Mouse (Mus musculus) heart, adult 2 months (tissue): ENCODE results near the gene Nufip1.

Experiments
- CTCF ChIP-seq: fragments of 200-600 bp; IDR thresholded peaks from 2 replicates; pipeline ENCODE4 v1.8.1; 2022; ENCODE audit warnings: antibody characterized with exemption, mild to moderate bottlenecking, moderate library complexity
- POLR2A ChIP-seq: fragments of 200-500 bp; IDR thresholded peaks from 2 replicates; pipeline ENCODE4 v1.6.1; 2011; ENCODE audit warnings: mild to moderate bottlenecking, low read depth, low read length, control low read depth; ENCODE audit not compliant: insufficient read depth

GRCm38 (mm10) chr14:76152162-76153002, 41.7 kb downstream of the Nufip1 start:
- peak; percentile 63 for TF ChIP-seq CTCF
- peak; percentile 98 for TF ChIP-seq POLR2A
